Mouse (Mus musculus) subcutaneous adipose tissue, adult 2 months (tissue): Measurements from ENCODE around the gene Spdye4a. TPM values are rescaled to one million over a fixed set of nuclear protein-coding genes. Genes with fewer than 3 reads are reported as not detected.

Source experiments
- polyA plus RNA-seq: library from polyadenylated mRNA; depleted of rRNA; stranded (reverse); fragments of >200 nt; gene quantifications from 2 replicates; pipeline ENCODE4 v1.2.3, GENCODE M21; 2012; ENCODE audit warnings: low replicate concordance; rRNA removed

Spdye4a gene
- not detected in 2 replicates for polyA plus RNA-seq

GRCm38 (mm10) chr5:143226790-143227189 is at the start of gene Spdye4a:
Gene Spdye4a, minus strand, starts transcription at chr5:143226890.

GRCm38 (mm10) chr5:143269363-143270150 is 42.9 kb upstream of the Spdye4a start, which contains the start of gene Zfp316:
Gene Zfp316, minus strand, starts transcription at chr5:143270022.

GRCm38 (mm10) chr5:143235028-143235693 is 8.5 kb upstream of the Spdye4a start, which contains the start of gene Zfp12:
Gene Zfp12, plus strand, starts transcription at chr5:143235163.

GRCm38 (mm10) chr5:143180255-143181076 is 46.2 kb downstream of the Spdye4a start, which contains the start of the genes Rbak and Spdye4b:
Gene Rbak, minus strand, starts transcription at chr5:143180775.
Gene Spdye4b, plus strand, starts transcription at chr5:143181017.

Other genes starting within 250 kb of the Spdye4a start
- 25.3 and 33.4 TPM in 2 replicates for gene Rnf216, start 113.9 kb downstream of the Spdye4a start, polyA plus RNA-seq
- gene Olfr718-ps1, start 79.3 kb downstream of the Spdye4a start, polyA plus RNA-seq: not detected in 2 replicates
- 5.1 and 9.4 TPM in 2 replicates for gene Rbak, start 46.1 kb downstream of the Spdye4a start, polyA plus RNA-seq
- not detected in 2 replicates for gene Spdye4b, start 45.9 kb downstream of the Spdye4a start, polyA plus RNA-seq
- 10.4 and 20.8 TPM in 2 replicates for gene Zfp12, start 8.3 kb upstream of the Spdye4a start, polyA plus RNA-seq
- gene Zfp316, start 43.1 kb upstream of the Spdye4a start, polyA plus RNA-seq: 3.6 and 11.8 TPM in 2 replicates
- 0.82 and 4.1 TPM in 2 replicates for gene Zfp853, start 66.7 kb upstream of the Spdye4a start, polyA plus RNA-seq
- gene E130309D02Rik, start 88.5 kb upstream of the Spdye4a start, polyA plus RNA-seq: 16.0 and 19.9 TPM in 2 replicates
- 97.5 and 118 TPM in 2 replicates for gene Zdhhc4, start 102.4 kb upstream of the Spdye4a start, polyA plus RNA-seq
- 0.13 TPM in 1 of 2 replicates, not detected in the other for gene Grid2ip, start 130.4 kb upstream of the Spdye4a start, polyA plus RNA-seq
- gene Kdelr2, start 176.9 kb upstream of the Spdye4a start, polyA plus RNA-seq: 90.4 and 210 TPM in 2 replicates
- gene Daglb, start 237.7 kb upstream of the Spdye4a start, polyA plus RNA-seq: 27.4 and 33.2 TPM in 2 replicates